Mouse (Mus musculus): ENCODE measurements around the gene Cep83. TPM values are rescaled to one million over a fixed set of nuclear protein-coding genes. Genes with fewer than 3 reads are reported as not detected.

Gene Cep83
- polyA plus RNA-seq (2014; fragmentation: Nextera tagmentation; extraction: Ambion mirVana), result 23.9 and 25.9 TPM in 2 replicates

- no peaks in the 10 kb centered on the region for H3K9me3 ChIP-seq (ENCODE audit: control insufficient read depth, low read length)
- WGBS, result under 1% methylated on average over 76 of the region's 86 CpGs
- no peaks in the 10 kb centered on the region for H3K27me3 ChIP-seq (ENCODE audit: control insufficient read depth, insufficient read depth, low read length)
- peak; percentile 98 for ATAC-seq (ENCODE audit: low read depth)
- peak within 1 kb of the TSS; percentile 80 for H3K4me2 ChIP-seq (ENCODE audit: low read depth, low read length)
- H3K27ac ChIP-seq (ENCODE audit: low read depth, low read length), result peak within 1 kb of the TSS; percentile 89
- no peaks in the 10 kb centered on the region for H3K36me3 ChIP-seq (ENCODE audit: control insufficient read depth, insufficient read depth, low read length)
- H3K9ac ChIP-seq (replicated peaks; ENCODE audit: low read depth, low read length), result peak within 1 kb of the TSS; percentile 59
- peaks cover 7% of the 10 kb centered on the region; the same call in 1 of the 2 replicates for H3K4me1 ChIP-seq (ENCODE audit: control insufficient read depth, insufficient read depth, low read length)
- H3K4me3 ChIP-seq (ENCODE audit: low read depth, low read length), result peak within 1 kb of the TSS; percentile 84
Measured at GRCm38 (mm10) chr10:94688420-94689175, at the start of gene Cep83. Gene Cep83 (plus strand): TSS chr10:94688654.

DNA sequence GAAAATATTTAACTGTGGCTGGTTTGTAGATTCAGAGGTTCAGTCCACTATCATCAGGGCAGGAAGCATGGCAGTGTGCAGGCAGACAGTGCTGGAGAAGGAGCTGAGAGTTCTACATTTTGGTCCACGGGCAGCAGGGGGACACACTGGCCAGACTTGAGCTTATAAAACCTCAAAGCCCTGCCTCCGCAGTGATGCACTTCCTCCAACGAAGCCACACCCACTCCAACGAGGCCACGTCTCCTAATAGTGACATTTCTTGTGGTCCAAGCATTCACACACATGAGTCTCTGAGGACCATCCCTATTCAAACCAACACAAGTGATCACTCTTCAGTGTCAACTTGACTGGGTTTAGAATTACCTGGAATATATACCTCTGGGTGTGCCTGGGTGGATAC lies 49.2 kb upstream of the Cep83 start:
- H3K4me3 ChIP-seq (ENCODE audit: low read depth, low read length), result no peak overlapping the region
- H3K27me3 ChIP-seq (ENCODE audit: control insufficient read depth, insufficient read depth, low read length), result no peaks in the 10 kb centered on the region
- H3K9ac ChIP-seq (replicated peaks; ENCODE audit: low read depth, low read length), result no peak overlapping the region
- H3K9me3 ChIP-seq (ENCODE audit: control insufficient read depth, low read length), result no peaks in the 10 kb centered on the region
- ATAC-seq (ENCODE audit: low read depth), result no peak
- no peaks in the 10 kb centered on the region for H3K36me3 ChIP-seq (ENCODE audit: control insufficient read depth, insufficient read depth, low read length)
- no peak overlapping the region for H3K27ac ChIP-seq (ENCODE audit: low read depth, low read length)
- no peak overlapping the region for H3K4me2 ChIP-seq (ENCODE audit: low read depth, low read length)
- H3K4me1 ChIP-seq (ENCODE audit: control insufficient read depth, insufficient read depth, low read length), result no peaks in the 10 kb centered on the region
- 83% methylated on average over 5 of the region's 5 CpGs for WGBS

GRCm38 (mm10) chr10:94640067-94640466 lies 48.4 kb upstream of the Cep83 start:
- no peaks in the 10 kb centered on the region for H3K4me1 ChIP-seq (ENCODE audit: control insufficient read depth, insufficient read depth, low read length)
- WGBS, result 82% methylated on average over 5 of the region's 5 CpGs
- H3K27me3 ChIP-seq (ENCODE audit: control insufficient read depth, insufficient read depth, low read length), result no peaks in the 10 kb centered on the region
- no peaks in the 10 kb centered on the region for H3K9me3 ChIP-seq (ENCODE audit: control insufficient read depth, low read length)
- no peak for ATAC-seq (ENCODE audit: low read depth)
- H3K27ac ChIP-seq (ENCODE audit: low read depth, low read length), result no peak overlapping the region
- no peak overlapping the region for H3K4me3 ChIP-seq (ENCODE audit: low read depth, low read length)
- no peak overlapping the region for H3K9ac ChIP-seq (replicated peaks; ENCODE audit: low read depth, low read length)
- no peaks in the 10 kb centered on the region for H3K36me3 ChIP-seq (ENCODE audit: control insufficient read depth, insufficient read depth, low read length)
- H3K4me2 ChIP-seq (ENCODE audit: low read depth, low read length), result no peak overlapping the region

DNA sequence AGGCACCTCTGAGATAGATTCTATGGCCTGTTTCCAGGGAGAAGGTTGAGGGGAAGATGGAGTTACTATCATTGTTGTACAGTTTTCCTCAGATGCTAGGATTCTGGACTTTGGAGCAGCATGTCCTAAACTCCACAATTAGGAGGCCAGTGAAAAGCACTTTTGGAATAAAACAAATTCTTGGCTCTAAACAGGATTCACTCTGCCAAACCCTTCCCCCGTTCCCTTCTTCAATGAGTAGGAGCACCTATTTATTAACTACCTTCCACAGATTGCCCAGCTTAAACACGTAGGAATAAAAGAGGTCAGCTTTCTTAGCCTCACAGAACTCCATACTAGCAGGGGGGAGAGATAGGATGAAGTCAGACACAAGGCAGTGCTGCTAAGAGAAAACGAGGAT lies 24.4 kb upstream of the Cep83 start:
- Histone ChIP-seq H3K9ac (replicated peaks; ENCODE audit: low read depth, low read length) (no peak overlapping the region), H3K9me3 (ENCODE audit: control insufficient read depth, low read length) (no peaks in the 10 kb centered on the region), H3K36me3 (ENCODE audit: control insufficient read depth, insufficient read depth, low read length) (no peaks in the 10 kb centered on the region), H3K4me3 (ENCODE audit: low read depth, low read length) (no peak overlapping the region), H3K27me3 (ENCODE audit: control insufficient read depth, insufficient read depth, low read length) (no peaks in the 10 kb centered on the region), H3K4me2 (ENCODE audit: low read depth, low read length) (no peak overlapping the region), H3K4me1 (ENCODE audit: control insufficient read depth, insufficient read depth, low read length) (no peaks in the 10 kb centered on the region), H3K27ac (ENCODE audit: low read depth, low read length) (no peak overlapping the region)
- 83% methylated on average over 3 of the region's 3 CpGs for WGBS
- no peak for ATAC-seq (ENCODE audit: low read depth)

DNA sequence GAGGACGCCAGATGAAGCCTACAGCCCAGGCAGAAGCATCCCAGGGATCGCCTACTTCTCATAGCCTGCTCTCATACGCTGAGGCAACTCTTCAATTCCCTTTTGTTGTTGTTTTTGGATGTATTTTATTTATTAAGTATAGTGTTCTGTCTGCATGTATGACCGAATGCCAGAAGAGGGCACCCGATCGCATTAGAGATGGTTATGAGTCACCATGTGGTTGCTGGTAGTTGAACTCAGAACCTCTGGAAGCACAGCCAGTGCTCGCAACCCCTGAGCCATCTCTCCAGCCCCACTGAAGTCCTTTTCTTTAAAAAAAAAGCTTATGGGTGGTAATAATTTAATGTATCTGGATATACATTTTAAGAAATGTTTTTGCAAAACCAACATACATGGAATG lies 24.0 kb upstream of the Cep83 start:
- ATAC-seq (ENCODE audit: low read depth), result no peak
- H3K36me3 ChIP-seq (ENCODE audit: control insufficient read depth, insufficient read depth, low read length), result no peaks in the 10 kb centered on the region
- no peaks in the 10 kb centered on the region for H3K27me3 ChIP-seq (ENCODE audit: control insufficient read depth, insufficient read depth, low read length)
- no peaks in the 10 kb centered on the region for H3K9me3 ChIP-seq (ENCODE audit: control insufficient read depth, low read length)
- 95% methylated on average over 7 of the region's 7 CpGs for WGBS
- no peak overlapping the region for H3K27ac ChIP-seq (ENCODE audit: low read depth, low read length)
- no peak overlapping the region for H3K4me2 ChIP-seq (ENCODE audit: low read depth, low read length)
- no peak overlapping the region for H3K9ac ChIP-seq (replicated peaks; ENCODE audit: low read depth, low read length)
- H3K4me1 ChIP-seq (ENCODE audit: control insufficient read depth, insufficient read depth, low read length), result no peaks in the 10 kb centered on the region
- no peak overlapping the region for H3K4me3 ChIP-seq (ENCODE audit: low read depth, low read length)

DNA sequence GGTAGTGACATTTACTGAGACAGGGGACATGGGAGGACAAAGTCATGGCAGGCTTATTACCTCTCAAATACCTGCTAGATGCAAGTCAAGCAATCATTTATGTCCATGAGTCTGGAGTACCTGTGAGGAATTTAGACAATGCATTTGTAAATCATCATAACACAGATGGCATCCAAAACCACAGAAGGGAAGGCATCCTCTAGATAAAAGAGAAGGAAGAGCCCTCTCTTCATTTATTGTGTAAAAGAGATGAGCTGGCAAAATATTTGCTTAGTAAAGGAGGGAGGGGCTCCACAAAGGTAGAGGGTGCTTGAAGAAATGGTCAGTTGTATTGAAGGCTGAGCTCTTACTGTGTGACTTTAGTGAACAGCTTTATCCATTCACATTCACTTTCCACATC lies 20.3 kb upstream of the Cep83 start:
- Histone ChIP-seq H3K4me1 (ENCODE audit: control insufficient read depth, insufficient read depth, low read length) (no peaks in the 10 kb centered on the region), H3K9me3 (ENCODE audit: control insufficient read depth, low read length) (no peaks in the 10 kb centered on the region), H3K9ac (replicated peaks; ENCODE audit: low read depth, low read length) (no peak overlapping the region), H3K4me3 (ENCODE audit: low read depth, low read length) (no peak overlapping the region), H3K36me3 (ENCODE audit: control insufficient read depth, insufficient read depth, low read length) (no peaks in the 10 kb centered on the region), H3K4me2 (ENCODE audit: low read depth, low read length) (no peak overlapping the region), H3K27ac (ENCODE audit: low read depth, low read length) (no peak overlapping the region), H3K27me3 (ENCODE audit: control insufficient read depth, insufficient read depth, low read length) (no peaks in the 10 kb centered on the region)
- no peak for ATAC-seq (ENCODE audit: low read depth)

DNA sequence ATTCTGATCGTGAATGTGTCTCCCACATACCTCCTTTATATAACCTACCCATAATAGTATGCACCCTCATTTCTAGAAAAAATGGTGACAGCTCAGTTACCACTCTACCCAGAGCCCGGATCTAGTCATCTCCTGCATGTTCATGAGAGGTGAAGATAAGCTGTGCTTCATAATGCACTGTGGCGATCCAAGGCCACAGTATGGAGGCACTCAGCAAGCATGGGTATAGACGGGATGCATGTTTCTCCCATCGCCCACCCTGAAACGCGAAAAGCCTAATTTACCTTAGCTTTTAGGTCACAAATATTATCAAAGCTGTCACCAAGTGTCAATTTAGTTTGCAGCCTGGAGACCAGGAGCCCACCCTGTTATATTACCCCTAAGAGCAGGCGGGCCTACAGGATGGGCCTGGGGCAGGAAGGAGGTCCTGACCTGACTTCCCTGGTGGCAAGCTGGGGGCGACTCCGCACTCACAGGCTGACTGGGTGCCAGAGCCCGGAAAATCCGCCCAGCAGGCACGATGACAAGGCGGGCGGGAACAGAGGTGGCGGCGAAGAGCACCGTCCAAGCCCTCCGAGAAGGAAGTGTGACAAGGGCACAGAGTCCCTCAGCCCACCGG lies 544 bp upstream of the Cep83 start:
- H3K36me3 ChIP-seq (ENCODE audit: control insufficient read depth, insufficient read depth, low read length), result no peaks in the 10 kb centered on the region
- no peaks in the 10 kb centered on the region for H3K27me3 ChIP-seq (ENCODE audit: control insufficient read depth, insufficient read depth, low read length)
- H3K4me1 ChIP-seq (ENCODE audit: control insufficient read depth, insufficient read depth, low read length), result peaks cover 7% of the 10 kb centered on the region; the same call in 1 of the 2 replicates
- H3K9ac ChIP-seq (replicated peaks; ENCODE audit: low read depth, low read length), result peak overlapping the region; percentile 59
- 2% methylated on average over 20 of the region's 20 CpGs for WGBS
- no peaks in the 10 kb centered on the region for H3K9me3 ChIP-seq (ENCODE audit: control insufficient read depth, low read length)
- peak overlapping the region; percentile 84 for H3K4me3 ChIP-seq (ENCODE audit: low read depth, low read length)
- H3K4me2 ChIP-seq (ENCODE audit: low read depth, low read length), result peak overlapping the region; percentile 52
- peak; percentile 81 for ATAC-seq (ENCODE audit: low read depth)
- H3K27ac ChIP-seq (ENCODE audit: low read depth, low read length), result peak overlapping the region; percentile 89

GRCm38 (mm10) chr10:94689176-94689510 lies 689 bp downstream of the Cep83 start:
- 0% methylated on average over 7 of the region's 7 CpGs for WGBS
- Histone ChIP-seq H3K9ac (replicated peaks; ENCODE audit: low read depth, low read length) (peak overlapping the region; percentile 59), H3K36me3 (ENCODE audit: control insufficient read depth, insufficient read depth, low read length) (no peaks in the 10 kb centered on the region), H3K27me3 (ENCODE audit: control insufficient read depth, insufficient read depth, low read length) (no peaks in the 10 kb centered on the region), H3K4me3 (ENCODE audit: low read depth, low read length) (peak overlapping the region; percentile 84), H3K27ac (ENCODE audit: low read depth, low read length) (peak overlapping the region; percentile 89), H3K4me2 (ENCODE audit: low read depth, low read length) (peak overlapping the region; percentile 80), H3K4me1 (ENCODE audit: control insufficient read depth, insufficient read depth, low read length) (peaks cover 7% of the 10 kb centered on the region; the same call in 1 of the 2 replicates), H3K9me3 (ENCODE audit: control insufficient read depth, low read length) (no peaks in the 10 kb centered on the region)
- no peak; the same call in 1 of the 2 replicates for ATAC-seq (ENCODE audit: low read depth)

GRCm38 (mm10) chr10:94690376-94690775 lies 1.9 kb downstream of the Cep83 start:
- no peak overlapping the region for H3K4me2 ChIP-seq (ENCODE audit: low read depth, low read length)
- no peaks in the 10 kb centered on the region for H3K36me3 ChIP-seq (ENCODE audit: control insufficient read depth, insufficient read depth, low read length)
- H3K27ac ChIP-seq (ENCODE audit: low read depth, low read length), result no peak overlapping the region
- no peaks in the 10 kb centered on the region for H3K27me3 ChIP-seq (ENCODE audit: control insufficient read depth, insufficient read depth, low read length)
- H3K4me3 ChIP-seq (ENCODE audit: low read depth, low read length), result no peak overlapping the region
- no peaks in the 10 kb centered on the region for H3K9me3 ChIP-seq (ENCODE audit: control insufficient read depth, low read length)
- ATAC-seq (ENCODE audit: low read depth), result no peak
- H3K4me1 ChIP-seq (ENCODE audit: control insufficient read depth, insufficient read depth, low read length), result peaks cover 7% of the 10 kb centered on the region; the same call in 1 of the 2 replicates
- H3K9ac ChIP-seq (replicated peaks; ENCODE audit: low read depth, low read length), result no peak overlapping the region
- WGBS, result 81% methylated on average over 1 of the region's 1 CpGs

Data from neural tube, embryonic 14.5 days (tissue).